Mouse (Mus musculus): ENCODE measurements around the gene Ribc2. TPM values are rescaled to one million over a fixed set of nuclear protein-coding genes. Genes with fewer than 3 reads are reported as not detected.

Gene Ribc2
- polyA plus RNA-seq, 1 experiment = 0.13 TPM

- Histone ChIP-seq H3K27ac (ENCODE audit: insufficient read depth, low read length) (no peak overlapping the region), H3K4me3 (replicated peaks; ENCODE audit: insufficient read depth, low read depth, low read length) (no peak overlapping the region), H3K27me3 (ENCODE audit: control insufficient read depth, insufficient read depth, low read length) (no peaks in the 10 kb centered on the region), H3K4me1 (ENCODE audit: control insufficient read depth, insufficient read depth, low read length) (no peaks in the 10 kb centered on the region)
- TF ChIP-seq POLR2A (IDR thresholded peaks at IDR 0.05; ENCODE audit: borderline replicate concordance, insufficient read depth, low read length) (no peak), CTCF (IDR thresholded peaks at IDR 0.05; ENCODE audit: borderline replicate concordance, insufficient read depth, low read depth, low read length) (no peak)
- WGBS = 95% methylated on average over 5 of the region's 5 CpGs
- no peak for DNase-seq
Measured at GRCm38 (mm10) chr15:85144249-85144648, 12.4 kb downstream of the Ribc2 start.

- WGBS = 31% methylated on average over 13 of the region's 13 CpGs
- H3K4me3 ChIP-seq (replicated peaks; ENCODE audit: insufficient read depth, low read depth, low read length) = no peak overlapping the region
- DNase-seq = peak; percentile 39 to 60
- no peaks in the 10 kb centered on the region for H3K4me1 ChIP-seq (ENCODE audit: control insufficient read depth, insufficient read depth, low read length)
- no peaks in the 10 kb centered on the region for H3K27me3 ChIP-seq (ENCODE audit: control insufficient read depth, insufficient read depth, low read length)
- no peak for TF ChIP-seq POLR2A (IDR thresholded peaks at IDR 0.05; ENCODE audit: borderline replicate concordance, insufficient read depth, low read length)
- peak; percentile 93 for TF ChIP-seq CTCF (IDR thresholded peaks at IDR 0.05; ENCODE audit: borderline replicate concordance, insufficient read depth, low read depth, low read length)
- H3K27ac ChIP-seq (ENCODE audit: insufficient read depth, low read length) = no peak overlapping the region
Measured at GRCm38 (mm10) chr15:85151433-85151918, 19.6 kb downstream of the Ribc2 start.

- no peaks in the 10 kb centered on the region for H3K4me1 ChIP-seq (ENCODE audit: control insufficient read depth, insufficient read depth, low read length)
- no peak overlapping the region for H3K27ac ChIP-seq (ENCODE audit: insufficient read depth, low read length)
- DNase-seq = peak in 1 of 2 experiments; percentile 6
- no peaks in the 10 kb centered on the region for H3K27me3 ChIP-seq (ENCODE audit: control insufficient read depth, insufficient read depth, low read length)
- no peak overlapping the region for H3K4me3 ChIP-seq (replicated peaks; ENCODE audit: insufficient read depth, low read depth, low read length)
- 77% methylated on average over 3 of the region's 3 CpGs for WGBS
- TF ChIP-seq CTCF (IDR thresholded peaks at IDR 0.05; ENCODE audit: borderline replicate concordance, insufficient read depth, low read depth, low read length) = no peak
- no peak for TF ChIP-seq POLR2A (IDR thresholded peaks at IDR 0.05; ENCODE audit: borderline replicate concordance, insufficient read depth, low read length)
Measured at GRCm38 (mm10) chr15:85152577-85152976, 20.7 kb downstream of the Ribc2 start.

- TF ChIP-seq CTCF (IDR thresholded peaks at IDR 0.05; ENCODE audit: borderline replicate concordance, insufficient read depth, low read depth, low read length) = no peak
- no peak for TF ChIP-seq POLR2A (IDR thresholded peaks at IDR 0.05; ENCODE audit: borderline replicate concordance, insufficient read depth, low read length)
- 89% methylated on average over 3 of the region's 3 CpGs for WGBS
- Histone ChIP-seq H3K4me1 (ENCODE audit: control insufficient read depth, insufficient read depth, low read length) (no peaks in the 10 kb centered on the region), H3K27ac (ENCODE audit: insufficient read depth, low read length) (no peak overlapping the region), H3K4me3 (replicated peaks; ENCODE audit: insufficient read depth, low read depth, low read length) (no peak overlapping the region), H3K27me3 (ENCODE audit: control insufficient read depth, insufficient read depth, low read length) (no peaks in the 10 kb centered on the region)
- DNase-seq = no peak
Measured at GRCm38 (mm10) chr15:85154091-85154490, 22.2 kb downstream of the Ribc2 start.

- TF ChIP-seq CTCF (IDR thresholded peaks at IDR 0.05; ENCODE audit: borderline replicate concordance, insufficient read depth, low read depth, low read length) (no peak), POLR2A (IDR thresholded peaks at IDR 0.05; ENCODE audit: borderline replicate concordance, insufficient read depth, low read length) (no peak)
- Histone ChIP-seq H3K4me1 (ENCODE audit: control insufficient read depth, insufficient read depth, low read length) (no peaks in the 10 kb centered on the region), H3K27ac (ENCODE audit: insufficient read depth, low read length) (no peak overlapping the region), H3K27me3 (ENCODE audit: control insufficient read depth, insufficient read depth, low read length) (no peaks in the 10 kb centered on the region), H3K4me3 (replicated peaks; ENCODE audit: insufficient read depth, low read depth, low read length) (no peak overlapping the region)
- no peak for DNase-seq
- 28% methylated on average over 4 of the region's 4 CpGs for WGBS
Measured at GRCm38 (mm10) chr15:85156198-85156597, 24.3 kb downstream of the Ribc2 start.

- Histone ChIP-seq H3K27ac (ENCODE audit: insufficient read depth, low read length) (no peak overlapping the region), H3K27me3 (ENCODE audit: control insufficient read depth, insufficient read depth, low read length) (no peaks in the 10 kb centered on the region), H3K4me1 (ENCODE audit: control insufficient read depth, insufficient read depth, low read length) (no peaks in the 10 kb centered on the region), H3K4me3 (replicated peaks; ENCODE audit: insufficient read depth, low read depth, low read length) (no peak overlapping the region)
- no peak for DNase-seq
- TF ChIP-seq CTCF (IDR thresholded peaks at IDR 0.05; ENCODE audit: borderline replicate concordance, insufficient read depth, low read depth, low read length) = no peak
- TF ChIP-seq POLR2A (IDR thresholded peaks at IDR 0.05; ENCODE audit: borderline replicate concordance, insufficient read depth, low read length) = no peak
Measured at GRCm38 (mm10) chr15:85161416-85161815, 29.5 kb downstream of the Ribc2 start.

GRCm38 (mm10) chr15:85162693-85163663 is 31.1 kb downstream of the Ribc2 start:
- WGBS = 70% methylated on average over 21 of the region's 21 CpGs
- Histone ChIP-seq H3K4me3 (replicated peaks; ENCODE audit: insufficient read depth, low read depth, low read length) (no peak overlapping the region), H3K27ac (ENCODE audit: insufficient read depth, low read length) (no peak overlapping the region), H3K27me3 (ENCODE audit: control insufficient read depth, insufficient read depth, low read length) (no peaks in the 10 kb centered on the region), H3K4me1 (ENCODE audit: control insufficient read depth, insufficient read depth, low read length) (peaks cover 2% of the 10 kb centered on the region; the same call in 1 of the 2 replicates)
- no peak for DNase-seq
- TF ChIP-seq CTCF (IDR thresholded peaks at IDR 0.05; ENCODE audit: borderline replicate concordance, insufficient read depth, low read depth, low read length) = no peak

- H3K4me1 ChIP-seq (ENCODE audit: control insufficient read depth, insufficient read depth, low read length) = peaks cover 2% of the 10 kb centered on the region; the same call in 1 of the 2 replicates
- H3K4me3 ChIP-seq (replicated peaks; ENCODE audit: insufficient read depth, low read depth, low read length) = no peak overlapping the region
- no peak overlapping the region for H3K27ac ChIP-seq (ENCODE audit: insufficient read depth, low read length)
- no peaks in the 10 kb centered on the region for H3K27me3 ChIP-seq (ENCODE audit: control insufficient read depth, insufficient read depth, low read length)
- 43% methylated on average over 11 of the region's 11 CpGs for WGBS
- DNase-seq = no peak
- TF ChIP-seq CTCF (IDR thresholded peaks at IDR 0.05; ENCODE audit: borderline replicate concordance, insufficient read depth, low read depth, low read length) = no peak
- no peak for TF ChIP-seq POLR2A (IDR thresholded peaks at IDR 0.05; ENCODE audit: borderline replicate concordance, insufficient read depth, low read length)
Measured at GRCm38 (mm10) chr15:85166433-85166933, 34.6 kb downstream of the Ribc2 start.
